24 mouse cellular contexts compared by ENCODE assay signal in the genomic region with DNA sequence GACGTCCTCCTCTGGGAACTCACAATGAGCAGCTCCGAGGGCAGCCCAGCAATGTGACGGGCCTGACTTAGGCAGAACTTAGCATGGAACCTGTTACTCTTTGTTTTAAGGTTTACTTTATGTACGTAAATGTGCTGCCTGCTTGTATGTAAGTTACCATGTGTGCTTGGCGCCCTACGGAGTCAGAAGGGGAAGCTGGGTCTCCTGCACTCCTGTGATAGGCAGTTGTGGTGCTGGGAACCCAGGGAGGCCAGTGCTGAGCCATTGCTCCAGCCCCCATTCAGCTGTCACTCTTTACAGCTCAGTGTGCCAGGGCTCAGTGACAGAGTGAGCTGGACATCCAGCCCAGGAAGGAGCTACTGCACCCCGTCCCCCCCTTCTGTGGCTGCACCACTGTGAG. TPM values are rescaled to one million over a fixed set of nuclear protein-coding genes. Genes with fewer than 3 reads are reported as not detected.
DNase-seq lines count a peak whose midpoint lies in the region; ATAC-seq and TF ChIP-seq lines count a peak whose summit lies in the region.
"Had no signal": no experiment of that assay in that cellular context is flagged by ENCODE, and none has a peak within 500 bp of the region (broad histone marks: within the 10 kb centered on the region; RNA-seq: fewer than 3 reads in every experiment).

No protein-coding gene starts in this region.

- peak overlapping the region; percentile 90 for H3K4me3 ChIP-seq in erythroblast, embryonic 14.5 days (replicated peaks)
- H3K4me3 ChIP-seq in heart, embryonic 13.5 days, result no peak overlapping the region
- no peak overlapping the region for H3K4me3 ChIP-seq in ES-E14 (ENCODE audit: insufficient read depth in 1 of 2, low read depth in 1 of 2, low read length in 2 of 2, poor library complexity in 1 of 2, severe bottlenecking in 1 of 2)
- peak overlapping the region; percentile 54 for H3K4me3 ChIP-seq in liver, embryonic 12.5 days
- H3K4me3 ChIP-seq in kidney, adult 2 months (ENCODE audit: insufficient read depth, low read depth, low read length), result no peak overlapping the region
- H3K4me3 ChIP-seq: heart, adult 2 months; midbrain, embryonic 15.5 days; neural tube, embryonic 12.5 days had no signal

- H3K4me1 ChIP-seq in erythroblast, embryonic 14.5 days (ENCODE audit: control insufficient read depth), result peaks cover 79% of the 10 kb centered on the region
- peaks cover 76% of the 10 kb centered on the region for H3K4me1 ChIP-seq in heart, embryonic 13.5 days
- H3K4me1 ChIP-seq in ES-E14 (ENCODE audit: control insufficient read depth in 2 of 2, insufficient read depth in 2 of 2, low read length in 2 of 2, poor library complexity in 1 of 2), result peaks cover 3 to 21% of the 10 kb centered on the region in 2 experiments; a peak in 2 of 4 replicates
- H3K4me1 ChIP-seq in liver, embryonic 12.5 days, result peaks cover 82% of the 10 kb centered on the region
- H3K4me1 ChIP-seq in kidney, adult 2 months (ENCODE audit: control insufficient read depth, insufficient read depth, low read length), result peaks cover 28% of the 10 kb centered on the region

- peak overlapping the region; percentile 97; the same call in 1 of the 2 replicates for H3K4me2 ChIP-seq in heart, embryonic 13.5 days
- peak overlapping the region; percentile 90 for H3K4me2 ChIP-seq in liver, embryonic 12.5 days
- H3K4me2 ChIP-seq: midbrain, embryonic 15.5 days; neural tube, embryonic 12.5 days had no signal

- peaks cover 84% of the 10 kb centered on the region for H3K36me3 ChIP-seq in erythroblast, embryonic 14.5 days (ENCODE audit: control insufficient read depth)
- H3K36me3 ChIP-seq in heart, embryonic 13.5 days, result peaks cover 30% of the 10 kb centered on the region
- H3K36me3 ChIP-seq in ES-E14 (ENCODE audit: control insufficient read depth, insufficient read depth, low read length, poor library complexity, severe bottlenecking), result peaks cover 28% of the 10 kb centered on the region; the same call in 1 of the 2 replicates
- peaks cover 70% of the 10 kb centered on the region for H3K36me3 ChIP-seq in liver, embryonic 12.5 days
- no peaks in the 10 kb centered on the region for H3K36me3 ChIP-seq in kidney, adult 2 months (ENCODE audit: control insufficient read depth, insufficient read depth, low read length)
- H3K36me3 ChIP-seq: midbrain, embryonic 15.5 days had no signal

- H3K9ac ChIP-seq in heart, embryonic 13.5 days, result peak overlapping the region; percentile 50; the same call in 1 of the 2 replicates
- peak overlapping the region; percentile 14; the same call in 1 of the 2 replicates for H3K9ac ChIP-seq in ES-E14 (ENCODE audit: insufficient read depth, low read depth, low read length, poor library complexity, severe bottlenecking)
- peak overlapping the region; percentile 76 for H3K9ac ChIP-seq in liver, embryonic 12.5 days
- H3K9ac ChIP-seq: midbrain, embryonic 15.5 days; neural tube, embryonic 12.5 days had no signal

- no peak for DNase-seq in heart, adult 11 months
- no peak for DNase-seq in ES-E14 (ENCODE audit: low read depth, low spot score)
- DNase-seq in kidney, adult 2 months, result no peak
- DNase-seq in layer of hippocampus, postnatal 25 days (ENCODE audit: extremely low spot score in 1 of 2, low spot score in 1 of 2), result no peak
- DNase-seq: adrenal gland, postnatal 36 days; cerebellum, adult 11 months; cerebellum, adult 9-11 months; gastrocnemius, postnatal 14 days; heart, adult 2 months; kidney, adult 8-10 months; kidney, postnatal 10 days; lung, adult 18-20 months; lung, postnatal 10 days; right cerebral cortex, postnatal 14 days; thymus, postnatal 25 days had no signal

- in situ Hi-C loops in ES-E14 (cut with MboI; ENCODE audit: low sequenced_read_pairs in 2 of 2, unreplicated experiment in 2 of 2), result no loop called here

- 0 out of 2 replicates have a peak overlapping the region, but pooled peaks have one; percentile 3 for H3K27ac ChIP-seq in heart, embryonic 13.5 days (replicated peaks)
- H3K27ac ChIP-seq in ES-E14 (ENCODE audit: insufficient read depth, low read depth, low read length, poor library complexity, severe bottlenecking), result no peak overlapping the region
- peak overlapping the region; percentile 100 for H3K27ac ChIP-seq in liver, embryonic 12.5 days
- no peak overlapping the region for H3K27ac ChIP-seq in kidney, adult 2 months (ENCODE audit: insufficient read depth, low read depth, low read length)
- H3K27ac ChIP-seq: heart, adult 2 months; midbrain, embryonic 15.5 days; neural tube, embryonic 12.5 days had no signal

- TF ChIP-seq CTCF in kidney, adult 2 months (conservative IDR thresholded peaks at IDR 0.05; ENCODE audit: insufficient read depth, insufficient read length, low read depth, low read length), result no peak

- no peaks in the 10 kb centered on the region for H3K9me3 ChIP-seq in erythroblast, embryonic 14.5 days (ENCODE audit: control insufficient read depth, low read length)
- no peaks in the 10 kb centered on the region for H3K9me3 ChIP-seq in heart, embryonic 13.5 days
- H3K9me3 ChIP-seq in ES-E14 (ENCODE audit: control insufficient read depth, insufficient read depth, low read depth, low read length), result no peaks in the 10 kb centered on the region
- H3K9me3 ChIP-seq in liver, embryonic 12.5 days (replicated peaks), result no peaks in the 10 kb centered on the region
- H3K9me3 ChIP-seq: midbrain, embryonic 15.5 days; neural tube, embryonic 12.5 days had no signal

- TF ChIP-seq POLR2A in kidney, adult 2 months (IDR thresholded peaks at IDR 0.05; ENCODE audit: low read depth, low read length), result no peak

- ATAC-seq in erythroblast, adult 5-6 weeks (replicated peaks; ENCODE audit: low FRiP score, poor library complexity, severe bottlenecking), result no peak
- ATAC-seq in heart, embryonic 13.5 days (ENCODE audit: extremely low read depth, insufficient number of reproducible peaks, low FRiP score, low TSS enrichment), result no peak
- no peak for ATAC-seq in liver, embryonic 12.5 days
- ATAC-seq: forebrain, embryonic 16.5 days; midbrain, embryonic 15.5 days; Patski had no signal

- WGBS in heart, embryonic 13.5 days, result 84% methylated on average over 7 of the region's 7 CpGs
- 69% methylated on average over 7 of the region's 7 CpGs for WGBS in liver, embryonic 12.5 days (ENCODE audit: insufficient replicate concordance)
- 82% methylated on average over 7 of the region's 7 CpGs for WGBS in kidney, adult 2 months

- H3K27me3 ChIP-seq in erythroblast, embryonic 14.5 days (ENCODE audit: control insufficient read depth), result no peaks in the 10 kb centered on the region
- no peaks in the 10 kb centered on the region for H3K27me3 ChIP-seq in heart, embryonic 13.5 days (replicated peaks)
- H3K27me3 ChIP-seq in liver, embryonic 12.5 days (replicated peaks), result no peaks in the 10 kb centered on the region
- H3K27me3 ChIP-seq in kidney, adult 2 months (replicated peaks; ENCODE audit: control insufficient read depth, insufficient read depth, low read length), result no peaks in the 10 kb centered on the region
- H3K27me3 ChIP-seq: midbrain, embryonic 15.5 days; neural tube, embryonic 12.5 days; Patski had no signal

TF ChIP-seq in ES-E14, 5 proteins besides CTCF, POLR2A, EP300 and RAD21:
- TF ChIP-seq HCFC1 (IDR thresholded peaks at IDR 0.05; ENCODE audit: borderline replicate concordance, insufficient read depth, low read length), result no peak
- TF ChIP-seq ZC3H11A (IDR thresholded peaks at IDR 0.05; ENCODE audit: borderline replicate concordance, low read depth, low read length), result no peak
- no peak for TF ChIP-seq MAFK (IDR thresholded peaks at IDR 0.05; ENCODE audit: insufficient read depth, low read depth, low read length)
- no peak for TF ChIP-seq ZNF384 (IDR thresholded peaks at IDR 0.05; ENCODE audit: low read depth, low read length)
- TF ChIP-seq CHD2 (IDR thresholded peaks at IDR 0.05; ENCODE audit: low read depth, low read length), result no peak
TF ChIP-seq in ES-E14: peak in this region for 0.

RNA-seq across cellular contexts. Expression of gene Ube2v1, which starts 4.9 kb away (rescaled TPM):
- polyA plus RNA-seq in erythroblast, embryonic 14.5 days (2012), result 34.4 and 42.6 TPM in 2 replicates
- 134 and 176 TPM in 2 replicates for total RNA-seq in erythroblast, adult 5-6 weeks (2015; ENCODE audit: low replicate concordance)
- total RNA-seq in erythroblast, adult 5-6 weeks (2017; ENCODE audit: low replicate concordance), result 150 and 202 TPM in 2 replicates
- polyA plus RNA-seq in heart, embryonic 13.5 days (2015; fragmentation: Nextera tagmentation; extraction: Ambion mirVana), result 216 and 229 TPM in 2 replicates
- total RNA-seq in ES-E14 (2012; rRNA removed), result 68.2 and 115 TPM in 2 replicates
- 256 and 259 TPM in 2 replicates for polyA plus RNA-seq in liver, embryonic 12.5 days (2016; fragmentation: Nextera tagmentation; extraction: Ambion mirVana)
- polyA plus RNA-seq in kidney, adult 2 months (2012; rRNA removed), result 108 and 114 TPM in 2 replicates
- 100 to 1,000 TPM; 213 to 235 TPM for total RNA-seq in layer of hippocampus, postnatal 25 days (2021)

RNA-seq across cellular contexts. Expression of gene Gm20431, which starts 34.3 kb away (rescaled TPM):
- not detected in 2 replicates for polyA plus RNA-seq in erythroblast, embryonic 14.5 days (2012)
- total RNA-seq in erythroblast, adult 5-6 weeks (2015; ENCODE audit: low replicate concordance), result not detected in 2 replicates
- not detected in 2 replicates for total RNA-seq in erythroblast, adult 5-6 weeks (2017; ENCODE audit: low replicate concordance)
- 1.9 and 4.5 TPM in 2 replicates for polyA plus RNA-seq in heart, embryonic 13.5 days (2015; fragmentation: Nextera tagmentation; extraction: Ambion mirVana)
- 21.9 and 37.4 TPM in 2 replicates for total RNA-seq in ES-E14 (2012; rRNA removed)
- 1.8 and 4.8 TPM in 2 replicates for polyA plus RNA-seq in liver, embryonic 12.5 days (2016; fragmentation: Nextera tagmentation; extraction: Ambion mirVana)
- polyA plus RNA-seq in kidney, adult 2 months (2012; rRNA removed), result 30.7 and 31.8 TPM in 2 replicates
- 10 to 100 TPM; 51.0 to 51.3 TPM for total RNA-seq in layer of hippocampus, postnatal 25 days (2021)
- total RNA-seq: common myeloid progenitor, adult 5-6 weeks had no signal

Comparison
In these comparisons a context has a peak if more than half of its experiments do, and no peak if none do; other contexts are left out.
1. H3K4me3 ChIP-seq: peak in erythroblast, embryonic 14.5 days (single experiment) and liver, embryonic 12.5 days (single experiment); none in heart, embryonic 13.5 days (single experiment), ES-E14 (0 of 2) and kidney, adult 2 months (single experiment).
2. H3K27ac ChIP-seq: peak in heart, embryonic 13.5 days (single experiment) and liver, embryonic 12.5 days (single experiment); none in ES-E14 (single experiment) and kidney, adult 2 months (single experiment).
3. H3K9ac ChIP-seq: peak in every context shown above with its lines; median percentile 76 in liver, embryonic 12.5 days; 50 in heart, embryonic 13.5 days; 14 in ES-E14.